Mouse (Mus musculus) erythroblast, embryonic 14.5 days (primary cell): Measurements from ENCODE around the gene Msi2.

Experiments used
- GATA1 ChIP-seq: IDR thresholded peaks from 2 replicates; pipeline ENCODE4 v1.6.1; 2012; ENCODE audit warnings: low read length, inconsistent platforms, mixed read lengths
- TAL1 ChIP-seq: IDR thresholded peaks from 3 replicates; pipeline ENCODE4 v1.6.1; 2012; ENCODE audit warnings: low read length, inconsistent platforms, mixed read lengths

DNA sequence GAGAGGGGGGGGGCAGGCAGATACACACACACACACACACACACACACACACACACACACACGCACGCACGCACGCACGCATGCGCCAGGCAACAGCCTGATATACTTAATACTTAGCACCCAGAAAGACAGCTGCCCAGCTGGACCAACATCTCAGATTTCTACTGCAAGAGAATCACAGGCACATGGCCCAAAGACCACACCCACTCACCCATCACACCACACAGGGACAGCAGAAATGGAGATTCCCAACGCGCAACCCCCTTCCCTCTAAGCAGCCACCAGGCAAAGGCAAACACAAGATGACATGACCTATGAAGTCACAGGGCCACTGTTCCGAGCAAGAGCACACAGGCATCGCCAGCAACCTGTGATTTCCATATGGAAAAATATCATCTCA is 13.6 kb downstream of the Msi2 start:
- TF ChIP-seq GATA1 (no peak), TAL1 (no peak)
